Mouse (Mus musculus): Measurements from ENCODE around the gene Tgfbr2. TPM values are rescaled to one million over a fixed set of nuclear protein-coding genes. Genes with fewer than 3 reads are reported as not detected.

The Tgfbr2 gene
- polyA plus RNA-seq (2012; rRNA removed): 18.2 and 35.0 TPM in 2 replicates

- under 1% methylated on average over 90 of the region's 90 CpGs for WGBS
Measured at GRCm38 (mm10) chr9:116174481-116175461, at the start of gene Tgfbr2. TSS of gene Tgfbr2 (minus strand) at chr9:116175360.

GRCm38 (mm10) chr9:116223368-116223767 lies 48.2 kb upstream of the Tgfbr2 start:
- peak; percentile 47 for DNase-seq (ENCODE audit: low read depth, low spot score)
- 26% methylated on average over 6 of the region's 6 CpGs for WGBS

More at GRCm38 (mm10) chr9:116174481-116175461, at the start of gene Tgfbr2:
- no peak for DNase-seq (ENCODE audit: low read depth, low spot score)

- WGBS: 56% methylated on average over 5 of the region's 5 CpGs
- no peak for DNase-seq (ENCODE audit: low read depth, low spot score)
Measured at GRCm38 (mm10) chr9:116222643-116223042, 47.5 kb upstream of the Tgfbr2 start.

- WGBS: 71% methylated on average over 11 of the region's 11 CpGs
- DNase-seq (ENCODE audit: low read depth, low spot score): no peak
Measured at GRCm38 (mm10) chr9:116222000-116222399, 46.8 kb upstream of the Tgfbr2 start.

GRCm38 (mm10) chr9:116221565-116221964 lies 46.4 kb upstream of the Tgfbr2 start:
- 89% methylated on average over 6 of the region's 6 CpGs for WGBS
- no peak for DNase-seq (ENCODE audit: low read depth, low spot score)

GRCm38 (mm10) chr9:116220616-116221015 lies 45.5 kb upstream of the Tgfbr2 start:
- 94% methylated on average over 6 of the region's 6 CpGs for WGBS
- no peak for DNase-seq (ENCODE audit: low read depth, low spot score)

- 92% methylated on average over 4 of the region's 4 CpGs for WGBS
- DNase-seq (ENCODE audit: low read depth, low spot score): no peak
Measured at GRCm38 (mm10) chr9:116220159-116220515, 45.0 kb upstream of the Tgfbr2 start.

- DNase-seq (ENCODE audit: low read depth, low spot score): no peak
- WGBS: 73% methylated on average over 9 of the region's 9 CpGs
Measured at GRCm38 (mm10) chr9:116219234-116220158, 44.3 kb upstream of the Tgfbr2 start.

GRCm38 (mm10) chr9:116218780-116219179 lies 43.6 kb upstream of the Tgfbr2 start:
- no peak for DNase-seq (ENCODE audit: low read depth, low spot score)
- 8% methylated on average over 4 of the region's 4 CpGs for WGBS

GRCm38 (mm10) chr9:116217099-116217498 lies 41.9 kb upstream of the Tgfbr2 start:
- DNase-seq (ENCODE audit: low read depth, low spot score): no peak
- 88% methylated on average over 7 of the region's 7 CpGs for WGBS

GRCm38 (mm10) chr9:116216677-116217076 lies 41.5 kb upstream of the Tgfbr2 start:
- DNase-seq (ENCODE audit: low read depth, low spot score): no peak
- WGBS: 80% methylated on average over 10 of the region's 10 CpGs

GRCm38 (mm10) chr9:116214296-116214695 lies 39.1 kb upstream of the Tgfbr2 start:
- no peak for DNase-seq (ENCODE audit: low read depth, low spot score)
- WGBS: 86% methylated on average over 6 of the region's 6 CpGs

GRCm38 (mm10) chr9:116212915-116213619 lies 37.9 kb upstream of the Tgfbr2 start:
- no peak for DNase-seq (ENCODE audit: low read depth, low spot score)
- WGBS: 73% methylated on average over 8 of the region's 8 CpGs

- no peak for DNase-seq (ENCODE audit: low read depth, low spot score)
- WGBS: 89% methylated on average over 12 of the region's 12 CpGs
Measured at GRCm38 (mm10) chr9:116212069-116212468, 36.9 kb upstream of the Tgfbr2 start.

- 43% methylated on average over 16 of the region's 16 CpGs for WGBS
- no peak for DNase-seq (ENCODE audit: low read depth, low spot score)
Measured at GRCm38 (mm10) chr9:116208169-116208904, 33.2 kb upstream of the Tgfbr2 start.

GRCm38 (mm10) chr9:116206901-116207300 lies 31.7 kb upstream of the Tgfbr2 start:
- 41% methylated on average over 2 of the region's 2 CpGs for WGBS
- no peak for DNase-seq (ENCODE audit: low read depth, low spot score)

- WGBS: 93% methylated on average over 1 of the region's 1 CpGs
- DNase-seq (ENCODE audit: low read depth, low spot score): no peak
Measured at GRCm38 (mm10) chr9:116203675-116204074, 28.5 kb upstream of the Tgfbr2 start.

- 23% methylated on average over 9 of the region's 9 CpGs for WGBS
- DNase-seq (ENCODE audit: low read depth, low spot score): no peak
Measured at GRCm38 (mm10) chr9:116199127-116199526, 24.0 kb upstream of the Tgfbr2 start.

GRCm38 (mm10) chr9:116198488-116198887 lies 23.3 kb upstream of the Tgfbr2 start:
- no peak for DNase-seq (ENCODE audit: low read depth, low spot score)
- 38% methylated on average over 9 of the region's 9 CpGs for WGBS

All from large intestine, adult 2 months (tissue).